Mouse (Mus musculus) lung, postnatal 0 days (tissue): Measurements from ENCODE around the gene Uspl1. TPM values are rescaled to one million over a fixed set of nuclear protein-coding genes. Genes with fewer than 3 reads are reported as not detected.
A peak's percentile ranks its signal among the peaks of the same experiment; 100 is the strongest.

Experiments
- ATAC-seq: fragments of 200-750 bp; cut with Nextera tagmentation; 2 replicates; pipeline ENCODE4 v1.8.0; 2017; ENCODE audit warnings: moderate library complexity
- DNase-seq: peaks from one replicate; pipeline ENCODE4 v3.0.0-alpha.2; 2016; ENCODE audit warnings: low spot score
- H3K27ac ChIP-seq: fragments of 300-500 bp; sonication (generic); 2 replicates; pipeline ENCODE4 v1.5.1; 2014; ENCODE audit warnings: antibody characterized with exemption, mild to moderate bottlenecking, low read length, mixed read lengths
- H3K27me3 ChIP-seq: fragments of 300-500 bp; sonication (generic); replicated peaks from 2 replicates; pipeline ENCODE4 v1.6.1; 2014; ENCODE audit warnings: low read length, mixed read lengths; ENCODE audit not compliant: insufficient read depth
- H3K36me3 ChIP-seq: fragments of 300-500 bp; sonication (generic); 2 replicates; pipeline ENCODE4 v1.6.1; 2014; ENCODE audit warnings: low read length, mixed read lengths; ENCODE audit not compliant: insufficient read depth
- H3K4me1 ChIP-seq: fragments of 300-500 bp; sonication (generic); 2 replicates; pipeline ENCODE4 v1.6.1; 2014; ENCODE audit warnings: antibody characterized with exemption, low read depth, low read length, mixed read lengths; ENCODE audit not compliant: insufficient read depth
- H3K4me2 ChIP-seq: fragments of 300-500 bp; sonication (generic); replicated peaks from 2 replicates; pipeline ENCODE4 v1.6.1; 2014; ENCODE audit warnings: low read depth, mild to moderate bottlenecking, low read length, moderate library complexity, mixed read lengths
- H3K4me3 ChIP-seq: fragments of 300-500 bp; sonication (generic); 2 replicates; pipeline ENCODE4 v1.5.1; 2014; ENCODE audit warnings: low read depth, low read length
- H3K9ac ChIP-seq: fragments of 300-500 bp; sonication (generic); replicated peaks from 2 replicates; pipeline ENCODE4 v1.6.1; 2014; ENCODE audit warnings: low read depth, mild to moderate bottlenecking
- H3K9me3 ChIP-seq: fragments of 300-500 bp; sonication (generic); 2 replicates; pipeline ENCODE4 v1.6.1; 2016; ENCODE audit warnings: low read length, mixed read lengths
- CTCF ChIP-seq: IDR thresholded peaks from 2 replicates; pipeline ENCODE4 v1.5.1; 2016; ENCODE audit warnings: antibody characterized with exemption, mild to moderate bottlenecking
- EP300 ChIP-seq: IDR thresholded peaks from 2 replicates; pipeline ENCODE4 v1.6.1; 2016; ENCODE audit warnings: antibody characterized with exemption, mild to moderate bottlenecking, control low read depth
- WGBS: fragments of 180-500 bp; shearing (Covaris S2); extraction: QIAGEN DNeasy Blood & Tissue Kit; methylation state at CpG from one replicate; pipeline ENCODE4 v1.1.7; 2014; 5-methylcytosine and 5-hydroxymethylcytosine counted together
- polyA plus RNA-seq: library from polyadenylated mRNA; unstranded; fragments of >200 nt; fragmentation: Nextera tagmentation; extraction: Ambion mirVana; gene quantifications from 2 replicates; pipeline ENCODE4 v1.2.1, GENCODE M21; 2015

The Uspl1 gene
- polyA plus RNA-seq, 1 experiment from 2014 or later = 17.5 TPM

DNA sequence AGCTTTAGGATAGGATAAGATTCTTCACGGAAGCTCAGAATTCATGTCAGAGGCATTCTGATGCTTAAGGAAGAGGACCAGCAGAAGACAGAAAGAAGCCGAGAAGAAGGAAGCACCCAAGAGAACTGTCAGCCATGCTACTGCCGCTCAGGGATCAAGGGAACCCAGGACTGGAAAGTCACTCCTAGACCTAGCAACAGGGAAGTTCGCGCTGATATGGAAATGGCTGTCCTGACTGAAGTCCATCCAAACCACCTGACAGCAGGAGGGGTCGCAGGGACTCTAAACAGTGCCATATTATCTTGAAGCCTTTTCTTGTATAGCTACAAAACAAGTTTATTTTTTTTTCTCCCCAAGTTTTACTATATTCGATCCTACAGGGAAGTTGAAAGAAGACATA lies 9.6 kb upstream of the Uspl1 start:
- ATAC-seq (no peak), DNase-seq (no peak)
- Histone ChIP-seq H3K27me3 (no peaks in the 10 kb centered on the region), H3K4me1 (no peaks in the 10 kb centered on the region), H3K9ac (no peak overlapping the region), H3K36me3 (no peaks in the 10 kb centered on the region), H3K4me2 (no peak overlapping the region), H3K4me3 (no peak overlapping the region), H3K27ac (no peak overlapping the region), H3K9me3 (no peaks in the 10 kb centered on the region)
- TF ChIP-seq CTCF (no peak), EP300 (no peak)
- WGBS = 86% methylated on average over 7 of the region's 7 CpGs

DNA sequence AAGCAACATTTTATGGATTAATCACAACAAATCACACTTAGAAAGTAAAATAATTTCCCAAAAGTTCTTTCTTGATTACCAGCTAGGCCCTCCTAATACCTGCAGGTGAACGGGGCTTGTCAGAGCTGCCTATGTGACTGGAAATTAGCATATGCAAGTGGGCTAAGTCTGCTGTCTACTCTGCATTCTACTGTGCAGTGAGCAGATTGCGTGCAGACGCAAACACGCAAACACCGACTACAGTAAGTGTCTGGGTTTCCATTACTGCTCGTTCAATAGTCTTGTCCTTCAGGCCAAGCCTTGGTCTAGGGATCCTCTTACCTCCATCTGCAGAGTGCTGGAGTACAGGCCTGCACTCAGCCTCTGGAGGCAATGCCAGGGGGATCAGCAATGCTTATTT lies 8.4 kb upstream of the Uspl1 start:
- H3K9me3 ChIP-seq = no peaks in the 10 kb centered on the region
- no peak for ATAC-seq
- no peak overlapping the region for H3K9ac ChIP-seq
- H3K4me2 ChIP-seq = no peak overlapping the region
- H3K4me1 ChIP-seq = no peaks in the 10 kb centered on the region
- DNase-seq = no peak
- 91% methylated on average over 6 of the region's 6 CpGs for WGBS
- no peak overlapping the region for H3K27ac ChIP-seq
- TF ChIP-seq CTCF (no peak), EP300 (no peak)
- no peaks in the 10 kb centered on the region for H3K36me3 ChIP-seq
- no peaks in the 10 kb centered on the region for H3K27me3 ChIP-seq
- H3K4me3 ChIP-seq = no peak overlapping the region

GRCm38 (mm10) chr5:149178095-149178494 lies 6.1 kb upstream of the Uspl1 start:
- DNase-seq (no peak), ATAC-seq (no peak)
- H3K9me3 ChIP-seq = no peaks in the 10 kb centered on the region
- H3K27me3 ChIP-seq = no peaks in the 10 kb centered on the region
- WGBS = 87% methylated on average over 5 of the region's 5 CpGs
- TF ChIP-seq EP300 (no peak), CTCF (no peak)
- H3K4me3 ChIP-seq = no peak overlapping the region
- no peak overlapping the region for H3K9ac ChIP-seq
- no peaks in the 10 kb centered on the region for H3K36me3 ChIP-seq
- H3K4me1 ChIP-seq = no peaks in the 10 kb centered on the region
- H3K4me2 ChIP-seq = no peak overlapping the region
- no peak overlapping the region for H3K27ac ChIP-seq

- no peak for DNase-seq
- no peaks in the 10 kb centered on the region for H3K9me3 ChIP-seq
- no peak overlapping the region for H3K9ac ChIP-seq
- 82% methylated on average over 3 of the region's 3 CpGs for WGBS
- H3K4me3 ChIP-seq = no peak overlapping the region
- no peaks in the 10 kb centered on the region for H3K27me3 ChIP-seq
- H3K4me2 ChIP-seq = no peak overlapping the region
- no peak overlapping the region for H3K27ac ChIP-seq
- H3K36me3 ChIP-seq = no peaks in the 10 kb centered on the region
- no peak for ATAC-seq
- no peaks in the 10 kb centered on the region for H3K4me1 ChIP-seq
- TF ChIP-seq CTCF = no peak
- no peak for TF ChIP-seq EP300
Measured at GRCm38 (mm10) chr5:149179826-149180225, 4.3 kb upstream of the Uspl1 start.

- TF ChIP-seq CTCF (no peak), EP300 (no peak)
- peaks cover 8% of the 10 kb centered on the region for H3K4me1 ChIP-seq
Measured at GRCm38 (mm10) chr5:149182186-149182870, 1.8 kb upstream of the Uspl1 start.

GRCm38 (mm10) chr5:149183122-149183521 lies 1.0 kb upstream of the Uspl1 start:
- Histone ChIP-seq H3K4me1 (peaks cover 8% of the 10 kb centered on the region), H3K4me3 (peak overlapping the region; percentile 57), H3K9ac (peak overlapping the region; percentile 75), H3K27me3 (no peaks in the 10 kb centered on the region), H3K9me3 (no peaks in the 10 kb centered on the region), H3K36me3 (no peaks in the 10 kb centered on the region), H3K4me2 (peak overlapping the region; percentile 53), H3K27ac (peak overlapping the region; percentile 96)
- ATAC-seq (no peak), DNase-seq (peak; percentile 23)
- WGBS = 12% methylated on average over 1 of the region's 1 CpGs
- TF ChIP-seq CTCF (no peak), EP300 (no peak)

More at GRCm38 (mm10) chr5:149182186-149182870, 1.8 kb upstream of the Uspl1 start:
- H3K27me3 ChIP-seq = no peaks in the 10 kb centered on the region
- H3K27ac ChIP-seq = no peak overlapping the region
- no peaks in the 10 kb centered on the region for H3K36me3 ChIP-seq
- no peaks in the 10 kb centered on the region for H3K9me3 ChIP-seq
- WGBS = 81% methylated on average over 5 of the region's 5 CpGs
- H3K4me2 ChIP-seq = no peak overlapping the region
- no peak overlapping the region for H3K4me3 ChIP-seq
- no peak overlapping the region for H3K9ac ChIP-seq
- no peak for ATAC-seq
- DNase-seq = no peak

GRCm38 (mm10) chr5:149183721-149184103 lies 438 bp upstream of the Uspl1 start:
- Histone ChIP-seq H3K4me3 (peak overlapping the region; percentile 57), H3K9ac (peak overlapping the region; percentile 75), H3K4me2 (peak overlapping the region; percentile 53), H3K36me3 (no peaks in the 10 kb centered on the region), H3K9me3 (no peaks in the 10 kb centered on the region), H3K27me3 (no peaks in the 10 kb centered on the region), H3K27ac (peak overlapping the region; percentile 96), H3K4me1 (peaks cover 8% of the 10 kb centered on the region)
- ATAC-seq = peak; percentile 53
- WGBS = 0% methylated on average over 13 of the region's 13 CpGs
- no peak for TF ChIP-seq CTCF
- TF ChIP-seq EP300 = 0 out of 2 replicates have a peak, but pooled peaks have one; percentile 17
- no peak for DNase-seq
